Mouse (Mus musculus): ENCODE results near the gene Acsbg1.
A peak's percentile ranks its signal among the peaks of the same experiment; 100 is the strongest.

DNA sequence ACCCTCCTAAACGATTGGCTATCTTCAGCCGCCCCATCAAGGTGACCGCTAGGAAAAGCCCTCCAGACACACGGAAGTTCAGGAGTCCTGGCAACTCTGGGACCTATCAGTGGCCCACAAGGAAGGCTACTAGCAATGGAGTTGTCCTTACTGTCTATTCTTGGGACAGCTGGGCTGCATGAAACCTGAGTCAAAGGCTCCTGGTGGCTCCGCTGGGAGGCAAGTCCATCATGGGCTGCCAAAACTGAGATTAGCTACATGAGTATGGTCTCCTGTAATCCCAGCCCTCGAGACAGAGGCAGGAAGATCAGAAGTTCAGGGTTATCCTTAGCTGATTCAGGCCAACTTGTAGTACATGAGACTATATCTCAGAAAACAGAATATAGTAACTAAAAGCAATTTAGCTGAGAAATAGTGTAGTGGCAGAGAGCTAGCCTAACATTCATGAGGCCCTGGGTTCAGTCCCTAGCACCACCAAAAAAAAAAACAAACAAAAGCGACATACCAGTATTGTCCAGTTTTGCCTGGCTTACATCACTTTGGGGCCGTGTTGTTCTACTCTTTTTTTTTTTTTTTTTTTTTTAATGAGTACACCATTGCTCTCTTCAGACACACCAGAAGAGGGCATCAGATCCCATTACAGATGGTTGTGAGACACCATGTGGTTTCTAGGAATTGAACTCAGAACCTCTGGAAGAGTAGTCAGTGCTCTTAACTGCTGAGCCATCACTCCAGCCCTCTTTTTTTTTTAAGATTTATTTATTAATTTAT, 100.7 kb downstream of the Acsbg1 start:
- TF ChIP-seq HCFC1 (IDR thresholded peaks at IDR 0.05; ENCODE audit: borderline replicate concordance, insufficient read depth, low read length) (no peak), MAFK (IDR thresholded peaks at IDR 0.05; ENCODE audit: insufficient read depth, low read depth, low read length) (no peak), CHD2 (IDR thresholded peaks at IDR 0.05; ENCODE audit: low read depth, low read length) (no peak), ZC3H11A (IDR thresholded peaks at IDR 0.05; ENCODE audit: borderline replicate concordance, low read depth, low read length) (no peak), ZNF384 (IDR thresholded peaks at IDR 0.05; ENCODE audit: low read depth, low read length) (peak; percentile 87)

All from ES-E14 (cell line).